Mouse (Mus musculus) testis, adult 2 months (tissue): Measurements from ENCODE around the gene Slc25a21. TPM values are rescaled to one million over a fixed set of nuclear protein-coding genes. Genes with fewer than 3 reads are reported as not detected.
"Not testable (repeated sequence)": the region's sequence is repeated elsewhere in the genome, so short reads cannot be mapped to it uniquely, and the experiment has no call there.

Source experiments
- H3K27ac ChIP-seq: fragments of 200-500 bp; 2 replicates; pipeline ENCODE4 v1.5.1; 2012; ENCODE audit warnings: low read depth, low read length; ENCODE audit not compliant: control insufficient read depth, insufficient read depth
- H3K27me3 ChIP-seq: fragments of 200-500 bp; 2 replicates; pipeline ENCODE4 v1.6.1; 2012; ENCODE audit warnings: mild to moderate bottlenecking, low read length, moderate library complexity; ENCODE audit not compliant: control insufficient read depth, insufficient read depth
- H3K36me3 ChIP-seq: fragments of 200-500 bp; 2 replicates; pipeline ENCODE4 v1.6.1; 2012; ENCODE audit warnings: mild to moderate bottlenecking, low read length; ENCODE audit not compliant: control insufficient read depth, insufficient read depth
- H3K4me1 ChIP-seq: fragments of 200-500 bp; 2 replicates; pipeline ENCODE4 v1.6.1; 2012; ENCODE audit warnings: low read length; ENCODE audit not compliant: control insufficient read depth, insufficient read depth
- H3K4me3 ChIP-seq: fragments of 200-500 bp; 2 replicates; pipeline ENCODE4 v1.5.1; 2012; ENCODE audit warnings: low read depth, mild to moderate bottlenecking, low read length, moderate library complexity, mixed read lengths; ENCODE audit not compliant: control insufficient read depth
- CTCF ChIP-seq: fragments of 200-500 bp; IDR thresholded peaks from 2 replicates; pipeline ENCODE4 v1.5.1; 2012; ENCODE audit warnings: low read depth, mild to moderate bottlenecking, inconsistent platforms, low read length, moderate library complexity; ENCODE audit not compliant: control insufficient read depth, insufficient read depth, insufficient replicate concordance
- POLR2A ChIP-seq: fragments of 200-500 bp; IDR thresholded peaks from 2 replicates; pipeline ENCODE4 v1.6.1; 2012; ENCODE audit warnings: low read depth, mild to moderate bottlenecking, inconsistent platforms, low read length, moderate library complexity; ENCODE audit not compliant: control insufficient read depth
- polyA plus RNA-seq: library from polyadenylated mRNA; depleted of rRNA; stranded (reverse); fragments of >200 nt; gene quantifications from 2 replicates; pipeline ENCODE4 v1.2.3, GENCODE M21; 2012

Slc25a21 gene
- polyA plus RNA-seq, 1 experiment: 0.75 TPM

DNA sequence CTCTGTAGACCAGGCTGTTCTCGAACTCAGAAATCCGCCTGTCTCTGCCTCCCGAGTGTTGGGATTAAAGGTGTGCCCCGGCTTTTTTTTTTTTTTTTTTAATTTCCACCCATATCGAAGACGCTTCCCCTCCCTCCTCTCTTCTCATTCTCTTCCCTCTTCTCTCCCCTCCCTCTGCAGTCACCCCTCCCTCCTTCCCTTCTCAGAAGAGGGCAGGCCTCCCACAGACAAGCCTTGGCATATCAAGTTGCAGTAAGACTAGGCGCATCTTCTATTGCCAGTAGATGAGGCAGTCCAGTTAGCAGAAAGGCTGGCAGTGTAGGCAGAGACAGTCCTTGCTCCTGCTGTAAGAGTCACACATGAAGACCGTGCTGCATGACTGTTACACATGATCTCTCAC is 30.5 kb upstream of the Slc25a21 start:
- no peaks in the 10 kb centered on the region for H3K27me3 ChIP-seq
- H3K4me3 ChIP-seq: no peak overlapping the region
- H3K27ac ChIP-seq: no peak overlapping the region
- TF ChIP-seq POLR2A (no peak), CTCF (no peak)
- H3K4me1 ChIP-seq: peaks cover 12% of the 10 kb centered on the region
- H3K36me3 ChIP-seq: no peaks in the 10 kb centered on the region

- H3K4me3 ChIP-seq: peak overlapping the region; percentile 17
- H3K27ac ChIP-seq: no peak overlapping the region
- no peaks in the 10 kb centered on the region for H3K36me3 ChIP-seq
- no peaks in the 10 kb centered on the region for H3K27me3 ChIP-seq
- TF ChIP-seq CTCF (no peak), POLR2A (no peak)
- peaks cover 12% of the 10 kb centered on the region for H3K4me1 ChIP-seq
These were observed 29.1 kb upstream of the Slc25a21 start for GRCm38 (mm10) chr12:57226411-57226810.

- not testable (repeated sequence) for H3K36me3 ChIP-seq, H3K27me3 ChIP-seq, H3K4me1 ChIP-seq, H3K4me3 ChIP-seq, H3K27ac ChIP-seq
These were observed 15.2 kb upstream of the Slc25a21 start for GRCm38 (mm10) chr12:57212463-57212862.

DNA sequence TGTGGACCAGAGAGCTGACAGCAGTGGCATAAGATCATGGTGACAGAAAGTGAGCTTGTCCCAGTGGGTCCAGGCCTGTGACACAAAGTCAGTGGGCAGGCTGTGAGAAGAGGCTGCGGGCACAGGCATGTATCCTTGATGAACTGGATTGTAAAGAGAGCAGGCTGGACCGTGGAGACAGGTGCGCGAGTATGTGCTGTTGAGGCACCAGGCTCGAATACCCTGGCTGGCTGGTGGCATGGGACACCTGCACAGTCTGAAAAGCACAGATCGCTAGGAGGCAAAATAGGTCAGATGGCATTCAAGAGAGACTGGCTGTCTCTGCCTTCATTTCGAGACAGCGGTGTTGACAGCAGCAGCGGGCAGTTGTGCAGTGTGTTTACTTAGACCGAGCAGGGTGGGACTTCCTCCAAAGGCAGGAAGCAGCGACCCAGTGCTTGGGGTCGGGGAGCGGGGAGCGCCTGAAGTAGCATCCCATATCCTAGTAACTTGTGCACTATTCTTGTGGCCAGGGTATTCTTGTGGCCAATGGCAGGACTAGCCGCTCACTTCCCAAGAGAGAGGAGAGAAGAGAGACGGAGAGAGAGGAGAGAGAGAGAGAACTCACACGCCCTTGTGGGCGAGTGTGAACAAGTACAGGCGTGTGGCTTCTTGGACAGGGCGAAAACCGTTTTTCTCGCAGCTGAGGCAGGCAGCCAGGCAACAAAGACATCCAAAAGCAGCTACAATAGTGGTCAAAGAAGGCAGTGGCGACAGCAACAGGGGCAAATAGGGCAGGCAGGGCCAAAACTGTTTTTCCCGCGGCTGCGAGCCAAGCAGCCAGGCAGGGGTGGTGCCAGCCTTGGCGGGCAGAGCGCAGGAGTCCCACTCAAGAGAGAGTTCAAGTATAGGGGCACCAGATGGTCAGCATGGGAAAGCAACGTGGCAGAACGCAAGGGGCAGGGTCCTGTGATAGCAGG is 14.4 kb upstream of the Slc25a21 start:
- TF ChIP-seq POLR2A (no peak), CTCF (no peak)
- Histone ChIP-seq H3K4me1 (peaks cover 3% of the 10 kb centered on the region; the same call in 1 of the 2 replicates), H3K4me3 (peak overlapping the region; percentile 36), H3K27ac (no peak overlapping the region), H3K36me3 (no peaks in the 10 kb centered on the region), H3K27me3 (no peaks in the 10 kb centered on the region)

GRCm38 (mm10) chr12:57204276-57204851 is 7.1 kb upstream of the Slc25a21 start:
- H3K4me3 ChIP-seq: no peak overlapping the region
- H3K27me3 ChIP-seq: no peaks in the 10 kb centered on the region
- TF ChIP-seq POLR2A (no peak), CTCF (no peak)
- no peak overlapping the region for H3K27ac ChIP-seq
- H3K36me3 ChIP-seq: no peaks in the 10 kb centered on the region
- no peaks in the 10 kb centered on the region for H3K4me1 ChIP-seq

DNA sequence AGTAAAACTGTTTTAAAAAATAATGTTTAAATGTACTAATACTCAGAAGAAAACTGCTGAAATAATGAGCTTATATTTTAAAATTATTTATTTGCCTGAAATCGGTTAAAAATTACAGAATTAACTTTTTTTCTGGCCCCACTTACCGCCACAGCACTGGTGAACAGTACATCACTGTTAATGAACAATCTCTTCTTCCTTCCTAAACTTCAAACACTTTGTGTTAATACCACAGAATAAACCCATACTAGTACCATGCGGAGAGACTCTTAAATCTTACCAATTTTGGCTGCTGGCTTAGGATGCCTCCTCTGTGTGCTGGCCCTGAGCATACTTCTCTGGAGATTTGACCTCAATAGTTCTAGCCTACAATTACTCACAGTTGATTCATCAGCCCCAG is 4.6 kb upstream of the Slc25a21 start:
- no peaks in the 10 kb centered on the region for H3K36me3 ChIP-seq
- no peak overlapping the region for H3K27ac ChIP-seq
- H3K4me1 ChIP-seq: no peaks in the 10 kb centered on the region
- no peak for TF ChIP-seq POLR2A
- no peak for TF ChIP-seq CTCF
- H3K27me3 ChIP-seq: no peaks in the 10 kb centered on the region
- H3K4me3 ChIP-seq: no peak overlapping the region

DNA sequence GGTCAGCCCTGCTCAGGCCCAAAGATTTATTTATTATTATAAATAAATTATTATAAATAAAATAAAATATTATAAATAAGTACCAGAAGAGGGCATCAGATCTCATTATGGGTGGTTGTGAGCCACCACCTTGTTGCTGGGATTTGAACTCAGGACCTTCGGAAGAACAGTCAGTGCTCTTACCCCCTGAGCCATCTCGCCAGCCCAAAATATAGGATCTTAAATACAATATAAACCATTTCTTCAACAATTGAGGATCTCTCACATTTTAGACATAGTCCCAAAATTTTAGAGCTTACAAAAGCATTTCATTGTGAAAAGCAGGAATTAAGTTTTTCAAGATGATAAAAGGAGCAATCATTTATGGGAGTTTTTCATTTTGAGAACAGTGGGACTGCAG is 2.2 kb upstream of the Slc25a21 start:
- Histone ChIP-seq H3K4me1 (no peaks in the 10 kb centered on the region), H3K36me3 (no peaks in the 10 kb centered on the region), H3K27me3 (no peaks in the 10 kb centered on the region), H3K27ac (no peak overlapping the region), H3K4me3 (no peak overlapping the region)
- no peak for TF ChIP-seq CTCF
- TF ChIP-seq POLR2A: no peak

- Histone ChIP-seq H3K36me3 (no peaks in the 10 kb centered on the region), H3K4me1 (no peaks in the 10 kb centered on the region), H3K27ac (no peak overlapping the region), H3K4me3 (peak overlapping the region; percentile 23; the same call in 1 of the 2 replicates), H3K27me3 (no peaks in the 10 kb centered on the region)
- TF ChIP-seq CTCF: no peak
- no peak for TF ChIP-seq POLR2A
These were observed 997 bp upstream of the Slc25a21 start for GRCm38 (mm10) chr12:57198269-57198668.
